ENCODE assay signal across 20 mouse cellular contexts in genomic region chr16:43458726-43459223, GRCm38 (mm10).
DNase-seq lines count a peak whose midpoint lies in the region; ATAC-seq and TF ChIP-seq lines count a peak whose summit lies in the region.
"Had no signal": no experiment of that assay in that cellular context is flagged by ENCODE, and none has a peak within 500 bp of the region (broad histone marks: within the 10 kb centered on the region; RNA-seq: fewer than 3 reads in every experiment).

No protein-coding gene starts in this region.

- H3K9me3 ChIP-seq in lung, postnatal 0 days (ENCODE audit: low read length), result no peaks in the 10 kb centered on the region
- H3K9me3 ChIP-seq: heart, embryonic 12.5 days; limb, embryonic 13.5 days; megakaryocyte, embryonic 14.5 days had no signal

- ATAC-seq in lung, postnatal 0 days, result peak; percentile 37; the same call in 1 of the 2 replicates
- ATAC-seq: forebrain, embryonic 16.5 days; hindbrain, postnatal 0 days; midbrain, embryonic 16.5 days had no signal

- no peak overlapping the region for H3K27ac ChIP-seq in lung, postnatal 0 days (ENCODE audit: low read length)
- H3K27ac ChIP-seq: hindbrain, postnatal 0 days; limb, embryonic 13.5 days; liver, embryonic 14.5 days had no signal

- H3K4me2 ChIP-seq in lung, postnatal 0 days (replicated peaks; ENCODE audit: low read depth, low read length), result no peak overlapping the region
- H3K4me2 ChIP-seq: heart, embryonic 12.5 days; limb, embryonic 13.5 days had no signal

- TF ChIP-seq CTCF in lung, postnatal 0 days (IDR thresholded peaks at IDR 0.05), result no peak

- peak; percentile 20; the same call in 1 of the 2 replicates for TF ChIP-seq EP300 in lung, postnatal 0 days (IDR thresholded peaks at IDR 0.05)

- no peaks in the 10 kb centered on the region for H3K36me3 ChIP-seq in lung, postnatal 0 days (ENCODE audit: insufficient read depth, low read length)
- H3K36me3 ChIP-seq: heart, embryonic 12.5 days; limb, embryonic 13.5 days had no signal

- H3K4me1 ChIP-seq in lung, postnatal 0 days (ENCODE audit: insufficient read depth, low read depth, low read length), result no peaks in the 10 kb centered on the region
- H3K4me1 ChIP-seq: megakaryocyte, embryonic 14.5 days had no signal

- peak; percentile 38 for DNase-seq in adrenal gland, adult 8-10 months
- DNase-seq in adrenal gland, postnatal 10 days, result no peak
- DNase-seq in lung, postnatal 0 days (ENCODE audit: low spot score), result peak; percentile 8
- no peak for DNase-seq in lung, postnatal 10 days
- peak; percentile 61 for DNase-seq in brain, adult 2 months (ENCODE audit: low read depth, low spot score)
- no peak for DNase-seq in left cerebral cortex, postnatal 4 days
- DNase-seq in thymus, postnatal 10 days (ENCODE audit: low spot score in 2 of 2), result no peak
- DNase-seq: cerebellum, adult 2 months; heart, postnatal 4 days; kidney, adult 18-20 months; kidney, postnatal 14 days; lung, postnatal 14 days; right cerebral cortex, adult 18-20 months had no signal

- intact Hi-C loops in left cerebral cortex, postnatal 4 days (cut with DNase I), result no loop called here

- no peak overlapping the region for H3K4me3 ChIP-seq in lung, postnatal 0 days (ENCODE audit: low read depth, low read length)
- H3K4me3 ChIP-seq: heart, embryonic 12.5 days; limb, embryonic 13.5 days; megakaryocyte, embryonic 14.5 days had no signal

- no peaks in the 10 kb centered on the region for H3K27me3 ChIP-seq in lung, postnatal 0 days (replicated peaks; ENCODE audit: insufficient read depth, low read length)
- H3K27me3 ChIP-seq: heart, embryonic 12.5 days; limb, embryonic 13.5 days; megakaryocyte, embryonic 14.5 days had no signal

- 58% methylated on average over 7 of the region's 7 CpGs for WGBS in lung, postnatal 0 days

- no peak overlapping the region for H3K9ac ChIP-seq in lung, postnatal 0 days (replicated peaks; ENCODE audit: low read depth)
- H3K9ac ChIP-seq: heart, embryonic 12.5 days; limb, embryonic 13.5 days; liver, embryonic 14.5 days had no signal

Comparison
In these comparisons a context has a peak if more than half of its experiments do, and no peak if none do; other contexts are left out.
1. DNase-seq: peak in adrenal gland, adult 8-10 months (single experiment), lung, postnatal 0 days (single experiment) and brain, adult 2 months (single experiment); none in adrenal gland, postnatal 10 days (single experiment), lung, postnatal 10 days (single experiment), left cerebral cortex, postnatal 4 days (single experiment) and thymus, postnatal 10 days (0 of 2).